Mouse (Mus musculus): ENCODE results near the gene Nrap. TPM values are rescaled to one million over a fixed set of nuclear protein-coding genes. Genes with fewer than 3 reads are reported as not detected.
A peak's percentile ranks its signal among the peaks of the same experiment; 100 is the strongest.
"Not testable (repeated sequence)": the region's sequence is repeated elsewhere in the genome, so short reads cannot be mapped to it uniquely, and the experiment has no call there.

The Nrap gene
- polyA plus RNA-seq, 1 experiment from 2014 or later = 0.37 TPM

GRCm38 (mm10) chr19:56366168-56366567 is 23.7 kb downstream of the Nrap start:
- H3K4me3 ChIP-seq (replicated peaks; ENCODE audit: low read depth, low read length) = no peak overlapping the region
- DNase-seq (no peak), ATAC-seq (ENCODE audit: low FRiP score, low TSS enrichment) (no peak)
- H3K36me3 ChIP-seq (ENCODE audit: control insufficient read depth, insufficient read depth, low read length) = no peaks in the 10 kb centered on the region
- no peak overlapping the region for H3K9ac ChIP-seq (replicated peaks; ENCODE audit: low read length)
- H3K4me2 ChIP-seq (ENCODE audit: low read length) = no peak overlapping the region
- WGBS = 78% methylated on average over 11 of the region's 11 CpGs
- H3K9me3 ChIP-seq (ENCODE audit: control insufficient read depth, low read length) = no peaks in the 10 kb centered on the region
- no peak overlapping the region for H3K27ac ChIP-seq (replicated peaks; ENCODE audit: low read depth, low read length)
- peaks cover 4% of the 10 kb centered on the region; the same call in 1 of the 2 replicates for H3K4me1 ChIP-seq (ENCODE audit: control insufficient read depth, insufficient read depth, low read length)
- H3K27me3 ChIP-seq (ENCODE audit: control insufficient read depth, insufficient read depth, low read length) = no peaks in the 10 kb centered on the region

DNA sequence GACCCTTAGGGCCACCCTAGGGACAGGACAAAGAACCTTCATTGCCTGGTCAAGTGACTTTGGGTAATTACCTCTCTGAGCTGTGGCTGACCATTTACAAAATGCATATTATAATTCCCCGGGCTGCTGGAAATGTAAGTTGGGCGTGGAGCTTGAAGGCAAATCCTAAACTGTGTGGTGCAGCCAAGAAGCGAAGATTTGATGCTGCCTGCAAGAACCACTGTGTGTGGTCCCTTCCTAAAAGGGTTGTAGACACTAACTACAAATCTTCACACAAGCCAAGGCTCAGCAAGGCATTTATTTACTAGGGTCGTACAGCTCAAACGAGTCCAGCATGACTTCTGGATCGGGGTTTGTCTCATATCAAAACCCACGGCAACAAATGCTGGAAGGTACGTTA is 25.3 kb downstream of the Nrap start:
- Histone ChIP-seq H3K4me1 (ENCODE audit: control insufficient read depth, insufficient read depth, low read length) (peaks cover 4% of the 10 kb centered on the region; the same call in 1 of the 2 replicates), H3K4me3 (replicated peaks; ENCODE audit: low read depth, low read length) (no peak overlapping the region)
- 91% methylated on average over 8 of the region's 8 CpGs for WGBS

DNA sequence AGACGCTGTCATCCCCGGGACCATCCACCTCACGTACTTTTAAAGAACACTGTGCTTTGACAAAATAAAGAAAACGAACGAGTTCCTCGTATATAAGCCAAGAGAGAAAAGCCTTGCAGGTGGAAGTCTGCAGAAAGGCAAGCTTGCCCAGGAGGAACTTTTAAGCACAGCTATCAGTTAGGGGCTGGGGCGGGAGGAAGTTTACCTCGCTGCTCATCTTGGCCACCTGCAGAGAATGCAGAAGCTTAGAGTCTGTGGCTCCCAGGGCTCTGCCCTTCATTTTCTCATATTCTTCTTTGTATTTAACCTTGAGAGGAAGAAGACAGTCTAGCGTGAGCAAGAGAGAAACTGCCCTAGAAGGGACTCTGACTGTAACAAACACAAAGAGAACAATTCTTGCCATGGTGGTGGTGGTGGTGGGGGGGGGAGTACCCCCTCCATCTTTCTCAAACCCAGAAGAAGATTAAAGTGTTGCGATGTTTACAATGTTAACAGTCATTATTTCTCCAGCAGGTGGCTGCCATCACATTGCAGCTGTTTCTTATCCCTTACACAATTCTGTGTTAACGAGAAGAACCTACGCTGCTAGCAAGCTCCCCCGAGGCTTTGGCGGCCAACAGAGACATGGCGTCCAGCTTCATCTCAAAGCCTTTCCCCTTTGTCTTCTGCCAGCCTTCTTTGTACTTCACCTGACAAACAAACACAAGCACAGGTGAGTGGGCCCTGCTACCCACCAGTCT is 25.9 kb downstream of the Nrap start:
- 71% methylated on average over 15 of the region's 15 CpGs for WGBS
- no peaks in the 10 kb centered on the region for H3K9me3 ChIP-seq (ENCODE audit: control insufficient read depth, low read length)
- H3K4me3 ChIP-seq (replicated peaks; ENCODE audit: low read depth, low read length) = no peak overlapping the region
- no peak overlapping the region for H3K9ac ChIP-seq (replicated peaks; ENCODE audit: low read length)
- no peak for DNase-seq
- no peak overlapping the region for H3K4me2 ChIP-seq (ENCODE audit: low read length)
- no peak overlapping the region for H3K27ac ChIP-seq (replicated peaks; ENCODE audit: low read depth, low read length)
- ATAC-seq (ENCODE audit: low FRiP score, low TSS enrichment) = no peak
- H3K4me1 ChIP-seq (ENCODE audit: control insufficient read depth, insufficient read depth, low read length) = peaks cover 4% of the 10 kb centered on the region; the same call in 1 of the 2 replicates
- H3K27me3 ChIP-seq (ENCODE audit: control insufficient read depth, insufficient read depth, low read length) = no peaks in the 10 kb centered on the region
- H3K36me3 ChIP-seq (ENCODE audit: control insufficient read depth, insufficient read depth, low read length) = no peaks in the 10 kb centered on the region

More for the DNA sequence above, 25.3 kb downstream of the Nrap start:
- no peak for ATAC-seq (ENCODE audit: low FRiP score, low TSS enrichment)
- DNase-seq = no peak
- Histone ChIP-seq H3K9me3 (ENCODE audit: control insufficient read depth, low read length) (no peaks in the 10 kb centered on the region), H3K27ac (replicated peaks; ENCODE audit: low read depth, low read length) (no peak overlapping the region), H3K27me3 (ENCODE audit: control insufficient read depth, insufficient read depth, low read length) (no peaks in the 10 kb centered on the region), H3K4me2 (ENCODE audit: low read length) (no peak overlapping the region), H3K36me3 (ENCODE audit: control insufficient read depth, insufficient read depth, low read length) (no peaks in the 10 kb centered on the region), H3K9ac (replicated peaks; ENCODE audit: low read length) (no peak overlapping the region)

- no peaks in the 10 kb centered on the region; the same call in 1 of the 2 replicates for H3K4me1 ChIP-seq (ENCODE audit: control insufficient read depth, insufficient read depth, low read length)
- no peaks in the 10 kb centered on the region for H3K36me3 ChIP-seq (ENCODE audit: control insufficient read depth, insufficient read depth, low read length)
- H3K27ac ChIP-seq (replicated peaks; ENCODE audit: low read depth, low read length) = no peak overlapping the region
- no peak overlapping the region for H3K9ac ChIP-seq (replicated peaks; ENCODE audit: low read length)
- WGBS = 68% methylated on average over 2 of the region's 2 CpGs
- no peaks in the 10 kb centered on the region for H3K27me3 ChIP-seq (ENCODE audit: control insufficient read depth, insufficient read depth, low read length)
- H3K4me3 ChIP-seq (replicated peaks; ENCODE audit: low read depth, low read length) = no peak overlapping the region
- no peaks in the 10 kb centered on the region for H3K9me3 ChIP-seq (ENCODE audit: control insufficient read depth, low read length)
- ATAC-seq (ENCODE audit: low FRiP score, low TSS enrichment) (no peak), DNase-seq (no peak)
- no peak overlapping the region for H3K4me2 ChIP-seq (ENCODE audit: low read length)
These were observed 30.9 kb downstream of the Nrap start for GRCm38 (mm10) chr19:56358890-56359289.

GRCm38 (mm10) chr19:56357374-56357708 is 32.5 kb downstream of the Nrap start:
- 80% methylated on average over 2 of the region's 2 CpGs for WGBS
- H3K4me3 ChIP-seq (replicated peaks; ENCODE audit: low read depth, low read length); ATAC-seq (ENCODE audit: low FRiP score, low TSS enrichment); H3K9me3 ChIP-seq (ENCODE audit: control insufficient read depth, low read length); DNase-seq; H3K27me3 ChIP-seq (ENCODE audit: control insufficient read depth, insufficient read depth, low read length); H3K9ac ChIP-seq (replicated peaks; ENCODE audit: low read length); H3K36me3 ChIP-seq (ENCODE audit: control insufficient read depth, insufficient read depth, low read length); H3K4me1 ChIP-seq (ENCODE audit: control insufficient read depth, insufficient read depth, low read length); H3K27ac ChIP-seq (replicated peaks; ENCODE audit: low read depth, low read length); H3K4me2 ChIP-seq (ENCODE audit: low read length): not testable (repeated sequence)

- 36% methylated on average over 17 of the region's 17 CpGs for WGBS
- no peak overlapping the region for H3K9ac ChIP-seq (replicated peaks; ENCODE audit: low read length)
- no peak overlapping the region for H3K4me3 ChIP-seq (replicated peaks; ENCODE audit: low read depth, low read length)
- H3K27me3 ChIP-seq (ENCODE audit: control insufficient read depth, insufficient read depth, low read length) = no peaks in the 10 kb centered on the region
- no peak overlapping the region for H3K4me2 ChIP-seq (ENCODE audit: low read length)
- H3K27ac ChIP-seq (replicated peaks; ENCODE audit: low read depth, low read length) = no peak overlapping the region
- no peaks in the 10 kb centered on the region for H3K4me1 ChIP-seq (ENCODE audit: control insufficient read depth, insufficient read depth, low read length)
- no peaks in the 10 kb centered on the region for H3K9me3 ChIP-seq (ENCODE audit: control insufficient read depth, low read length)
- no peaks in the 10 kb centered on the region for H3K36me3 ChIP-seq (ENCODE audit: control insufficient read depth, insufficient read depth, low read length)
- DNase-seq = peak; percentile 70
- no peak for ATAC-seq (ENCODE audit: low FRiP score, low TSS enrichment)
These were observed 33.1 kb downstream of the Nrap start for GRCm38 (mm10) chr19:56356480-56357373.

- H3K27me3 ChIP-seq (ENCODE audit: control insufficient read depth, insufficient read depth, low read length) = no peaks in the 10 kb centered on the region
- H3K9ac ChIP-seq (replicated peaks; ENCODE audit: low read length) = no peak overlapping the region
- no peak for DNase-seq
- 0 out of 2 replicates have a peak, but pooled peaks cover 3% of the 10 kb centered on the region for H3K4me1 ChIP-seq (ENCODE audit: control insufficient read depth, insufficient read depth, low read length)
- H3K27ac ChIP-seq (replicated peaks; ENCODE audit: low read depth, low read length) = no peak overlapping the region
- H3K4me3 ChIP-seq (replicated peaks; ENCODE audit: low read depth, low read length) = no peak overlapping the region
- H3K4me2 ChIP-seq (ENCODE audit: low read length) = no peak overlapping the region
- H3K9me3 ChIP-seq (ENCODE audit: control insufficient read depth, low read length) = no peaks in the 10 kb centered on the region
- H3K36me3 ChIP-seq (ENCODE audit: control insufficient read depth, insufficient read depth, low read length) = no peaks in the 10 kb centered on the region
- ATAC-seq (ENCODE audit: low FRiP score, low TSS enrichment) = no peak
- WGBS = 91% methylated on average over 12 of the region's 12 CpGs
These were observed 34.6 kb downstream of the Nrap start for GRCm38 (mm10) chr19:56355201-56355600.

DNA sequence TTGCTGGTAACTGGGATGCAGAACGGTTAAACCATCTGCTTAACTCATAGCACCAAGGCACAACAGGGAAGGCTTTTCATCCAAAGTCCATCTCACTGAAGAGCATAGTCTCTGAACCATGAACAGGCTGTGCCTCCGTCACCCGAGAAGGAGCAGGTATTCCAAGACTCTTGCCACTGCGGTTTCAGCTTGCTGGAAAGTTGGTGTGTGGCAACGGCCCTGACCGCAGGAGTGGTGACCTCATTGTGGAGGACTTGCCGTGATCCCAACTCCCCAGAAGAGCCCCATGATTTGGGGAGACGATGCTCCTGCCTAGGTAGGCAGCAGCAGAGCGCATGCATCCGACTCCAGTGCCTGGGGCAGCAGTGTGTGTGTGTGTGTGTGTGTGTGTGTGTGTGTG is 36.1 kb downstream of the Nrap start:
- 93% methylated on average over 10 of the region's 10 CpGs for WGBS
- no peak for DNase-seq
- no peak overlapping the region for H3K4me3 ChIP-seq (replicated peaks; ENCODE audit: low read depth, low read length)
- H3K9me3 ChIP-seq (ENCODE audit: control insufficient read depth, low read length) = no peaks in the 10 kb centered on the region
- H3K9ac ChIP-seq (replicated peaks; ENCODE audit: low read length) = no peak overlapping the region
- H3K27me3 ChIP-seq (ENCODE audit: control insufficient read depth, insufficient read depth, low read length) = no peaks in the 10 kb centered on the region
- H3K36me3 ChIP-seq (ENCODE audit: control insufficient read depth, insufficient read depth, low read length) = no peaks in the 10 kb centered on the region
- 0 out of 2 replicates have a peak, but pooled peaks cover 7% of the 10 kb centered on the region for H3K4me1 ChIP-seq (ENCODE audit: control insufficient read depth, insufficient read depth, low read length)
- no peak overlapping the region for H3K4me2 ChIP-seq (ENCODE audit: low read length)
- no peak for ATAC-seq (ENCODE audit: low FRiP score, low TSS enrichment)
- no peak overlapping the region for H3K27ac ChIP-seq (replicated peaks; ENCODE audit: low read depth, low read length)
